Mouse (Mus musculus) neural tube, embryonic 11.5 days (tissue): ENCODE data around the gene Gm15319. TPM values are rescaled to one million over a fixed set of nuclear protein-coding genes. Genes with fewer than 3 reads are reported as not detected.
"Not testable (repeated sequence)": the region's sequence is repeated elsewhere in the genome, so short reads cannot be mapped to it uniquely, and the experiment has no call there.

ENCODE experiments used
- ATAC-seq: fragments of 200-750 bp; cut with Nextera tagmentation; 2 replicates; pipeline ENCODE4 v1.8.0; 2017; ENCODE audit warnings: moderate number of reproducible peaks, mild to moderate bottlenecking, moderate TSS enrichment, moderate library complexity; ENCODE audit not compliant: insufficient read depth, low FRiP score, low TSS enrichment
- DNase-seq: peaks from one replicate; pipeline ENCODE4 v3.0.0-alpha.2; 2015; ENCODE audit warnings: low spot score
- H3K27ac ChIP-seq: fragments of 300-500 bp; sonication (generic); 2 replicates; pipeline ENCODE4 v1.5.1; 2014; ENCODE audit warnings: low read depth, mild to moderate bottlenecking, low read length
- H3K27me3 ChIP-seq: fragments of 300-500 bp; sonication (generic); 2 replicates; pipeline ENCODE4 v1.6.1; 2014; ENCODE audit warnings: mild to moderate bottlenecking, low read length, mixed read lengths; ENCODE audit not compliant: control insufficient read depth, insufficient read depth
- H3K36me3 ChIP-seq: fragments of 300-500 bp; sonication (generic); 2 replicates; pipeline ENCODE4 v1.6.1; 2014; ENCODE audit warnings: mild to moderate bottlenecking, low read length, moderate library complexity, mixed read lengths; ENCODE audit not compliant: control insufficient read depth, insufficient read depth
- H3K4me1 ChIP-seq: fragments of 300-500 bp; sonication (generic); 2 replicates; pipeline ENCODE4 v1.6.1; 2014; ENCODE audit warnings: low read length, mixed read lengths; ENCODE audit not compliant: control insufficient read depth, insufficient read depth
- H3K4me2 ChIP-seq: fragments of 300-500 bp; sonication (generic); 2 replicates; pipeline ENCODE4 v1.6.1; 2014; ENCODE audit warnings: low read depth, mild to moderate bottlenecking, moderate library complexity
- H3K4me3 ChIP-seq: fragments of 300-500 bp; sonication (generic); 2 replicates; pipeline ENCODE4 v1.5.1; 2014; ENCODE audit warnings: low read depth, low read length
- H3K9ac ChIP-seq: fragments of 300-500 bp; sonication (generic); 2 replicates; pipeline ENCODE4 v1.6.1; 2014; ENCODE audit warnings: mild to moderate bottlenecking, low read length
- H3K9me3 ChIP-seq: fragments of 300-500 bp; sonication (generic); 2 replicates; pipeline ENCODE4 v1.6.1; 2016; ENCODE audit warnings: low read length; ENCODE audit not compliant: control insufficient read depth
- WGBS: fragments of 180-500 bp; shearing (Covaris S2); extraction: QIAGEN DNeasy Blood & Tissue Kit; methylation state at CpG from one replicate; pipeline ENCODE4 v1.1.7; 2014; 5-methylcytosine and 5-hydroxymethylcytosine counted together
- polyA plus RNA-seq: library from polyadenylated mRNA; unstranded; fragments of >200 nt; fragmentation: Nextera tagmentation; extraction: Ambion mirVana; gene quantifications from 2 replicates; pipeline ENCODE4 v1.2.1, GENCODE M21; 2014

Gm15319 gene
- polyA plus RNA-seq, 1 experiment from 2014 or later, result not detected

DNA sequence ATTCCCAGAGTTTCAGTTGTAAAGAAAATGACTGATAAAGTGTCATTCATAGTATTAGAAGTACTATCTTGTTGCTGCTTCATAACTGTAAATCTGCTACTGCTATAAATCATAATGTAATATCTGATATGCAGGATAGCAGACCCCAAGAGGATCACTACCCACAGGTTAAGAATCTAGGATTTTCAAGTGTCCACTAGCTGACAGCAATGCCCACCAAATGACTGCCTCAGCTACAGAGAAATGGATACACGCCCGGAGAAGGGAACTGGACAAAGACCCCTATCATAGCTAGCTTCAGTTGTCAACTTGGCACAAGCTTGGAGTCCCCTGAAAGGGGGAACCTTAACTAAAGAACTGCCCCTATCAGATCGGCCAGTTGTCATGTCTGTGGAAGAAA is 18.6 kb upstream of the Gm15319 start:
- not testable (repeated sequence) for ATAC-seq, H3K36me3 ChIP-seq, H3K27ac ChIP-seq, H3K27me3 ChIP-seq, H3K9ac ChIP-seq, DNase-seq, H3K4me3 ChIP-seq, H3K4me2 ChIP-seq, H3K9me3 ChIP-seq, H3K4me1 ChIP-seq
- WGBS, result 96% methylated on average over 2 of the region's 3 CpGs

DNA sequence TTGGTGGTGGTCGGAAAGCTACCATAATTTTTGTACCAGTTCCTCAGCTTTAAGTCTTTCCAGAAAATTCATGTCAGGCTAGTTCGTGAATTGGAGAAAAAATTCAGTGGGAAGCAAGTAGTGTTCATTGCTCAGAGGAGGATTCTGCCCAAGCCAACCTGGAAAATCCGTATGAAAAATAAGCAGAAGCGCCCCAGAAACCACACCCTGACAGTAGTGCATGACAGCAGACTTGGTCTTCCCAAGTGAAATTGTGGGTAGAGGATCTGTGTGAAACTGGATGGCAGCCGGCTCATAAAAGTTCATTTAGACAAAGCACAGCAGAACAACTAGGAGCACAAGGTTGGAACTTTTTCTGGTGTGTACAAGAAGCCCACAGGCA is 18.2 kb upstream of the Gm15319 start:
- H3K27ac ChIP-seq, H3K9me3 ChIP-seq, H3K4me2 ChIP-seq, DNase-seq, H3K36me3 ChIP-seq, H3K9ac ChIP-seq, H3K4me1 ChIP-seq, H3K27me3 ChIP-seq, H3K4me3 ChIP-seq: not testable (repeated sequence)
- no CpG with 5 or more reads among the region's 5 CpGs for WGBS
- peak; percentile 46; the same call in 1 of the 2 replicates for ATAC-seq

DNA sequence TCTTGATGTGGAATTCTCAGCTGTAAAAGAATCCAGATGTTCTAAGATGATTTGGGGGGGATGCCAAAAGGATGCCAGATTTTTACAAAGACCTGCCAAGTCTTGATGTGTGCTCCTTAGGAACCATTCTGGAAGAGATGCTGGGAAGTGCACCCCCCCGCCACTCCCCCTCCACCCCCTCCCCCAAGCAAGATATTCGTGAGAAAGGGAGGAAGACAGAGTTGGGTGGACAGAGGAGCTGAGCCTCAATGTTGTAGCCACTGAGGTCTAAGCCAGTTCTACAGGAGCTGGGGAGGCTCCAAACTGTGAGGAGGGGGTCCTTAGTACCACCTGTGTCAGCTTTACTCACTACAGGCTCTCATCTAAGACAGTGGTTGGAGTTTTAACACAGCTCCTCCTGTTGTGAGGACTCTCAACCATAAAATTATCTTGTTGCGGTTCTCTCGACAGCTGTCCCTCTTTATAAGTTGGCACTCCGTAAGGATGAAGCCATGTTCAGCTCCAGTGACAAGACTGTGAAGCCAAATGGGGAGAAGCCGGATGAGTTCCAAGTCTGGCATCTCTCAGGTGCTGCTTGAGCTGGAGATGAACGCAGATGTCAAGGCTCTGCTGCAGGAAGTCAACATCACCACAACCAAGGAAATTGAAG is 17.7 kb upstream of the Gm15319 start:
- ATAC-seq, result peak; percentile 67
- not testable (repeated sequence) for H3K36me3 ChIP-seq, H3K9ac ChIP-seq, H3K9me3 ChIP-seq, H3K27ac ChIP-seq, H3K27me3 ChIP-seq, H3K4me2 ChIP-seq, H3K4me3 ChIP-seq, DNase-seq, H3K4me1 ChIP-seq
- WGBS, result 85% methylated on average over 7 of the region's 7 CpGs

DNA sequence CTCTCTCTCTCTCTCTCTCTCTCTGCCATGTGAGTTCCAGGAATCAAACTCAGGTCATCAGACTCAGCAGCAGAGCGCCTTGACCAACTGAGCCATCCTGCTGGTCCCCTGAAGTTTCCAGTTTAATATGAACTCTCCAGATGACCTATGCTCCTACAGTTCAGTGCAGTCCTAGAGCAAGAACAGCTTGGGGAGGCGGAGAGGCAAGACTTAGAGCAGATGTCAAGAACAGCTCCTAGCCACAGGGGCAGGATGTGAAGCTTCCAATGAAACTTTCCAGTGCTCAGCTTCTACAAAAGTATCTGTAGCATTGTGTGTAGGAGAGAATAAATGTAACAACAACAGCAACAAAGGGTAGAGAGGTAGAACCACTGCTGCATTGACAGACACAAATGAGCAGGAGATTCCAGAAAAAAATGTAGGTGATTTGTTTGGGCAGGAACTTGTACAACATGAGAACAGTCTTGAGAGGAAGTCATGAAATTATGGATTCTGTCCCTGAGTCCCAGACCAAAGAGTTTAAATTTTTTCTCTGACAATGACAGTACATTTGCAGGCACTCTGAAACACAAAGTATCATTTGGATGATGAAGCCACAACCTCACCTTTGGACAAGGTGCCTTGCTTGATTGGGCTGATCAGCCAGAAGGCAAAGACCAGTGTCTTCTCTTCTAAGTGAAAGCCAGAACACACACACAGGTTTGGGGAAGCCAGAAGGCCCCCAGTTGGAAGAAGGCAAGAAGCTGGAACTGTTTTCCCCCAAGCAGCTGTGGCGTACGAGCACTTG is 16.8 kb upstream of the Gm15319 start:
- not testable (repeated sequence) for H3K9ac ChIP-seq, H3K4me1 ChIP-seq, H3K9me3 ChIP-seq, H3K4me2 ChIP-seq, H3K27ac ChIP-seq, DNase-seq, H3K4me3 ChIP-seq, H3K27me3 ChIP-seq, H3K36me3 ChIP-seq
- WGBS, result no CpG with 5 or more reads among the region's 4 CpGs
- peak; percentile 45; the same call in 1 of the 2 replicates for ATAC-seq

DNA sequence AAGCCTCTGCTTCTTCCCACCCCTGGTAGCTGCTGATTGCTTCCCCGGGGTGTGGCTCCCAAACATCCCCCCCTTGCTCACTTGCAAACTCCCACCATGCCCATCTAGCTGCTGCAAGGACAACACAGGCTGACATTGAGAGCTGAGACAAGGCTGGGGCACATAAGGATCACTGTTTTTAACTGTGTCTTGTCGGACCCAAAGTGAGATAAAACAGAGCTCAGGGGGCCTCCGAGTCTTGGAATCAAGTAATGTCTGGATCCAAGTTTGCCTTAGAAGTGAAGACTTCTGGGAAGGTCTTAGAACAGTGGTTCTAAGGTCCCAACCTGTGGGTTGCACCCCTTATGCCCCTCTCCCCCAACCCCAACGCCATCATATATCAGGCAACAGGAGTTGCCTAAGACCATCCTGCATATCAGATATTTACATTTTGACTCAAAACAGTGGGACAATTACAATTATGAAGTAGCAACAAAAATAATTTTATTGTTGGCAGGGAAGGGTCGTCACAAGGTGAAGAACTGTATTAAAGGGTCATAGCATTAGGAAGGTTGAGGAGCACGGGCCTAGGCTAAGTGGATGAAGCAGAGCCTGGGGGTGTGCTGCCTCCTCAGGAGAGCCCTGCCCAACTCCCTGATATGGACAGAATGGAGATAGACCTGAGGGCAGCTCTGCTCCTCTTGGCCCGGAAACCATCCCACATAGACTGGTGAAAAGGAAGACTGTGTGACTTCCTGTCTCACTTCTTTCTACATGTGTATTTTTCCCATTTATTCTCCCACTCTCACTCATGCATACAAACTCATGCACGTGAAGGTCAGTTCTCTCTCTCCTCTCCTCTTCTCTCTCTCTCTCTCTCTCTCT is 16.0 kb upstream of the Gm15319 start:
- H3K36me3 ChIP-seq, H3K27me3 ChIP-seq, H3K4me3 ChIP-seq, H3K9me3 ChIP-seq, H3K4me1 ChIP-seq, H3K4me2 ChIP-seq, H3K27ac ChIP-seq, H3K9ac ChIP-seq, DNase-seq: not testable (repeated sequence)
- 86% methylated on average over 3 of the region's 8 CpGs for WGBS
- ATAC-seq, result peak; percentile 78

DNA sequence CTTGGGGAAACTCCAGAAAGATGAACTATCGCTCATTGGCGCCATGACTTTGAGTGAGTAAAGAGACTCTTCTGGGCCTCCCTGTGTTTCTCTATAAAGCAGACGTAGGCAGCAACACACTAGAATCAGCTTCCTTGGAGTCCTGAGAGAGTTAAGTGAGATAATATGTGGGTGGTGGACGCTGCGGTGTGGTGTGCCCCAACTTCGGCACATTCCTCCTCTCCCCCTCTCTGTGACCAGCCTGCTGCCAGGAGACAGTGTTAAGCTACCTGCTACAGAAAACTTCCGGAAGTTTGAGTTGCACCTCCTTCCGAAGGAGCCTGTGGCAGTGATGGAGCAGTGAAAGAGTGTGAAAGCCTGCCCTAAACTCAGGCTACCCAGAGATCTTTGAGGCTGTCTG is 15.3 kb upstream of the Gm15319 start:
- H3K4me3 ChIP-seq, H3K27me3 ChIP-seq, H3K27ac ChIP-seq, H3K4me2 ChIP-seq, ATAC-seq, DNase-seq, H3K9me3 ChIP-seq, H3K4me1 ChIP-seq, H3K36me3 ChIP-seq, H3K9ac ChIP-seq: not testable (repeated sequence)
- 86% methylated on average over 4 of the region's 8 CpGs for WGBS

DNA sequence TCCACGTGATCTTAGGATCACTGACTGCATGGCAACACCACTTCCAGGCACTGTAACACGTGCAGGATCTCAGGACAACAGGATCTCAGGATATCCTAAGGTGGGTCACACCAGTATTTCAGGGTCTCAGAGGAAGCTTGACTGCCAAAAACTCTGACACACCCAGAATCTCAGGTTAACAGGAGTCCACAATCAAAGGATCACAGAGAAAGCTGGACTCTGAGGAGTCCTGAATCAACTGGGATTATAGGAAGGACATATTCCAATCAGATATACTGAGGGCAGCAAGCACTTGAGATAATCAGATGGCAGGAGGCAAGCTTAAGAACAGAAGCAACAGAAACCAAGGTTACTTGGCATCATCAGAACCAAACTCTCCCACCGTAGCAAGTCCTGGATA is 12.7 kb upstream of the Gm15319 start:
- not testable (repeated sequence) for ATAC-seq, H3K9me3 ChIP-seq, H3K36me3 ChIP-seq, H3K9ac ChIP-seq, H3K4me1 ChIP-seq, H3K4me2 ChIP-seq, DNase-seq, H3K27ac ChIP-seq, H3K27me3 ChIP-seq, H3K4me3 ChIP-seq
- WGBS, result no CpG with 5 or more reads among the region's 3 CpGs

DNA sequence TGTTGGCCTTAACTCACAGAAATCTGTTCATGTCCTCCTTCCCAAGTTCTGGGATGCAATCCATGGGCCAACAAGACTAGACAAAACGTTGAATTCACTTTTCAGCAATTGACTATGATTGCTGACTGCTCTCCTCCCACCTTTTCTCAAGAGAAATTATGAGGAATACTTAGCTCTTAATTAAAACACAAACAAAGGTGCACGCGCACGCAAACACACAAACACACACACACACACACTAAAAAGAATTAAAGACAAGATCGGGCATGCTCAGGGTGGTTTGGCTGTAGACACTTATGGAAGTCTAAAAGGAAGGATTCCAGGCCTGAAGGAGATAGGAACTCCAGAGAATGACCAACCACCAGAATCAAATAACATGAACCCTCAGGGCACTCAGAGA is 6.6 kb downstream of the Gm15319 start:
- not testable (repeated sequence) for H3K4me2 ChIP-seq, H3K27me3 ChIP-seq, ATAC-seq, H3K9ac ChIP-seq, DNase-seq, H3K36me3 ChIP-seq, H3K4me1 ChIP-seq, H3K4me3 ChIP-seq, H3K27ac ChIP-seq, H3K9me3 ChIP-seq
- 76% methylated on average over 5 of the region's 5 CpGs for WGBS
